Mouse (Mus musculus) G1E (cell line): ENCODE results near the gene Sfn.

Source experiments
- CTCF ChIP-seq: IDR thresholded peaks from 2 replicates; pipeline ENCODE4 v1.5.1; 2012; ENCODE audit warnings: low read depth, low read length, inconsistent platforms, mixed read lengths
- POLR2AphosphoS5 ChIP-seq: IDR thresholded peaks from 2 replicates; pipeline ENCODE4 v1.6.1; 2012; ENCODE audit warnings: low read depth, low read length, inconsistent platforms; ENCODE audit not compliant: insufficient replicate concordance
- TAL1 ChIP-seq: conservative IDR thresholded peaks from 2 replicates; pipeline ENCODE4 v1.6.1; 2012; ENCODE audit warnings: low read depth, low read length, inconsistent platforms, mixed read lengths

DNA sequence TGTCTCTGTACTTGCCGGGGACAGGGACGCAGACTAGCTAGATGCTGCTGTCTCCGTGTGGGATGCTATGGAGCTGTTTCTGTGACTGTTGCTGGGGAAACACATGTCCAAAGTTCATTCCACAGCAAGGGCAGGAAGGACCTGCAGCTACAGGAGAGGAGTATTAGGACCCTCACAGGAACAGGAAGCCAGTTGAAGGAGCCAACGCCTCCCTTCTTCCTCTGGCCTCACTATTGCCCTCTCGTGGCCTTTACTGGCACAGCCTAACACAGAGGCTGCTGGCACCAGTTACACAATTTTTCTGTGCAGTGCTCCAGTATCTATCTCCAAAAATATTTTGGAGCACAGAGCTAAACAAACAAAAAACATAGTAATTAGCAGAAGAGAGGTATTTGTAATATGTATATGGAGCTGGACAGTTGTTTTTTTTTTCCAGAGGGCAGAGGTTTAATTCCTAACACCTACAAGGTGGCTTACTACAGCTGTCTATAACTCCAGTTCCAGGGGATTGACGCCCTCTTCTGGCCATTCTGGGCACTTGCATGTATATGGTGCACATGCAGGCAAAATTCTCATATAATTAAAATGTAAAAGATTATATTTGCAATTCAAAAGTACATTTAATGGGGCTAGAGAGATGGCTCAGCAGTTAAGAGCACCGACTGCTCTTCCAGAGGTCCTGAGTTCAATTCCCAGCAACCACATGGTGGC, 48.2 kb upstream of the Sfn start, which contains the start of gene Zdhhc18:
- TF ChIP-seq CTCF (peak; percentile 56), POLR2AphosphoS5 (no peak), TAL1 (no peak)
